Mouse (Mus musculus) liver, adult 2 months (tissue): ENCODE data around the gene Tceal8.

ENCODE experiments used
- CTCF ChIP-seq: fragments of 200-500 bp; IDR thresholded peaks from 2 replicates; pipeline ENCODE4 v1.5.1; 2011; ENCODE audit warnings: low read depth, low read length, control low read depth
- POLR2A ChIP-seq: fragments of 200-500 bp; IDR thresholded peaks from 2 replicates; pipeline ENCODE4 v1.6.1; 2011; ENCODE audit warnings: low read length, control low read depth; ENCODE audit not compliant: insufficient read depth; ENCODE audit errors: extremely low read depth

- no peak for TF ChIP-seq POLR2A
- TF ChIP-seq CTCF, result no peak
Observed at GRCm38 (mm10) chrX:136204406-136204805, 32.3 kb upstream of the Tceal8 start.
